Comparison of ENCODE assay signal across 10 mouse cellular contexts in genomic region chr17:56883612-56884011, GRCm38 (mm10). TPM values are rescaled to one million over a fixed set of nuclear protein-coding genes. Genes with fewer than 3 reads are reported as not detected.
DNase-seq lines count a peak whose midpoint lies in the region; ATAC-seq and TF ChIP-seq lines count a peak whose summit lies in the region.
"Had no signal": no experiment of that assay in that cellular context is flagged by ENCODE, and none has a peak within 500 bp of the region (broad histone marks: within the 10 kb centered on the region; RNA-seq: fewer than 3 reads in every experiment).

No protein-coding gene starts in this region.

- H3K4me1 ChIP-seq in hindbrain, embryonic 14.5 days (replicated peaks; ENCODE audit: control insufficient read depth, insufficient read depth, low read length), result no peaks in the 10 kb centered on the region
- no peaks in the 10 kb centered on the region for H3K4me1 ChIP-seq in hindbrain, embryonic 11.5 days (replicated peaks; ENCODE audit: control insufficient read depth, insufficient read depth, low read length)
- peaks cover 6% of the 10 kb centered on the region for H3K4me1 ChIP-seq in heart, postnatal 0 days (ENCODE audit: control insufficient read depth, insufficient read depth)

- no peak overlapping the region for H3K9ac ChIP-seq in hindbrain, embryonic 14.5 days
- no peak overlapping the region for H3K9ac ChIP-seq in hindbrain, embryonic 11.5 days (ENCODE audit: low read depth, low read length)
- H3K9ac ChIP-seq in heart, postnatal 0 days (replicated peaks; ENCODE audit: low read depth, low read length), result no peak overlapping the region

- no peak for TF ChIP-seq CTCF in heart, postnatal 0 days (IDR thresholded peaks at IDR 0.05; ENCODE audit: low read depth)

- 0 out of 2 replicates have a peak, but pooled peaks cover 3% of the 10 kb centered on the region for H3K9me3 ChIP-seq in hindbrain, embryonic 14.5 days (ENCODE audit: control insufficient read depth, low read length)
- H3K9me3 ChIP-seq in hindbrain, embryonic 11.5 days (ENCODE audit: control insufficient read depth, low read length), result no peaks in the 10 kb centered on the region
- H3K9me3 ChIP-seq in heart, postnatal 0 days (replicated peaks; ENCODE audit: control insufficient read depth, low read length), result no peaks in the 10 kb centered on the region; the same call in 1 of the 2 replicates

- DNase-seq in hindbrain, embryonic 14.5 days (ENCODE audit: low spot score), result no peak
- no peak for DNase-seq in hindbrain, embryonic 11.5 days (ENCODE audit: low spot score)
- DNase-seq in MEL-GATA-1-ER (ENCODE audit: extremely low read depth, low read depth), result peak; percentile 73
- no peak for DNase-seq in heart, postnatal 0 days (ENCODE audit: low spot score)
- no peak for DNase-seq in embryo, embryonic 10.5 days (ENCODE audit: low spot score)
- no peak for DNase-seq in gastrocnemius, adult 8-10 months (ENCODE audit: low spot score in 2 of 2)
- DNase-seq in gastrocnemius, postnatal 10 days, result no peak

- 52% methylated on average over 17 of the region's 17 CpGs for WGBS in hindbrain, embryonic 14.5 days
- WGBS in hindbrain, embryonic 11.5 days, result 52% methylated on average over 17 of the region's 17 CpGs
- WGBS in heart, postnatal 0 days, result 20% methylated on average over 17 of the region's 17 CpGs
- WGBS in macrophage (ENCODE audit: missing documents), result 41% methylated on average over 17 of the region's 17 CpGs

- TF ChIP-seq EP300 in heart, postnatal 0 days (IDR thresholded peaks at IDR 0.05; ENCODE audit: low read depth), result no peak

- H3K36me3 ChIP-seq in hindbrain, embryonic 14.5 days (replicated peaks; ENCODE audit: control insufficient read depth, insufficient read depth), result no peaks in the 10 kb centered on the region
- no peaks in the 10 kb centered on the region for H3K36me3 ChIP-seq in hindbrain, embryonic 11.5 days (ENCODE audit: control insufficient read depth, insufficient read depth, low read length)
- no peaks in the 10 kb centered on the region for H3K36me3 ChIP-seq in heart, postnatal 0 days (replicated peaks; ENCODE audit: control insufficient read depth, insufficient read depth, low read length)
- H3K36me3 ChIP-seq in macrophage (ENCODE audit: inconsistent target), result no peaks in the 10 kb centered on the region

- no peak for ATAC-seq in hindbrain, embryonic 14.5 days (ENCODE audit: low FRiP score)
- ATAC-seq in hindbrain, embryonic 11.5 days (ENCODE audit: low FRiP score), result no peak
- peak; percentile 54 for ATAC-seq in heart, postnatal 0 days (ENCODE audit: insufficient read depth, low read depth)
- ATAC-seq: Patski had no signal

- H3K27ac ChIP-seq in hindbrain, embryonic 14.5 days, result no peak overlapping the region
- no peak overlapping the region for H3K27ac ChIP-seq in hindbrain, embryonic 11.5 days (ENCODE audit: low read depth, low read length)
- no peak overlapping the region for H3K27ac ChIP-seq in heart, postnatal 0 days (ENCODE audit: low read depth)
- H3K27ac ChIP-seq in macrophage, result no peak overlapping the region

- peak overlapping the region; percentile 19; the same call in 1 of the 2 replicates for H3K4me2 ChIP-seq in hindbrain, embryonic 14.5 days (replicated peaks)
- H3K4me2 ChIP-seq in hindbrain, embryonic 11.5 days (replicated peaks; ENCODE audit: low read depth, low read length), result no peak overlapping the region
- peak overlapping the region; percentile 50 for H3K4me2 ChIP-seq in heart, postnatal 0 days (ENCODE audit: low read depth, low read length)

- no peaks in the 10 kb centered on the region for H3K79me2 ChIP-seq in macrophage (ENCODE audit: inconsistent target)

- no peak overlapping the region for H3K4me3 ChIP-seq in hindbrain, embryonic 14.5 days (replicated peaks; ENCODE audit: low read length)
- no peak overlapping the region for H3K4me3 ChIP-seq in hindbrain, embryonic 11.5 days (ENCODE audit: low read depth, low read length)
- H3K4me3 ChIP-seq in heart, postnatal 0 days (ENCODE audit: low read depth, low read length), result peak overlapping the region; percentile 14
- peak overlapping the region; percentile 3; the same call in 1 of the 2 replicates for H3K4me3 ChIP-seq in macrophage (ENCODE audit: inconsistent target)

- H3K27me3 ChIP-seq in hindbrain, embryonic 14.5 days (ENCODE audit: control insufficient read depth, insufficient read depth, low read length), result no peaks in the 10 kb centered on the region
- no peaks in the 10 kb centered on the region for H3K27me3 ChIP-seq in hindbrain, embryonic 11.5 days (ENCODE audit: control insufficient read depth, insufficient read depth, low read length)
- no peaks in the 10 kb centered on the region for H3K27me3 ChIP-seq in heart, postnatal 0 days (ENCODE audit: control insufficient read depth, insufficient read depth, low read length)
- H3K27me3 ChIP-seq: Patski had no signal

RNA-seq across cellular contexts. Expression of gene 1700061G19Rik, which starts 8.3 kb away (rescaled TPM):
- 0.31 and 0.41 TPM in 2 replicates for polyA plus RNA-seq in hindbrain, embryonic 14.5 days (2014; fragmentation: Nextera tagmentation; extraction: Ambion mirVana)
- polyA plus RNA-seq in hindbrain, embryonic 11.5 days (2014; fragmentation: Nextera tagmentation; extraction: Ambion mirVana), result 0.25 and 0.26 TPM in 2 replicates
- total RNA-seq in heart, postnatal 0 days (2014; rRNA removed; ENCODE audit: low replicate concordance), result not detected in 2 replicates
- 0.36 TPM in 2 replicates for polyA plus RNA-seq in heart, postnatal 0 days (2015; fragmentation: Nextera tagmentation; extraction: Ambion mirVana)
- not detected for total RNA-seq in macrophage (2018; cell fraction: chromatin; rRNA removed)
- under 1 TPM in 20 of 26 experiments, not detected in 6; 0.03 to 0.15 (median 0.07) TPM for total RNA-seq in macrophage (2018; cell fraction: cytosol; rRNA removed)
- total RNA-seq in macrophage (2018; cell fraction: nucleus; rRNA removed), result under 1 TPM in 2 of 26 experiments, not detected in 24; 0.17 to 0.25 TPM
- polyA plus RNA-seq in macrophage (2018), result 0.07 TPM in 1 of 3 replicates, not detected in the others
- total RNA-seq in gastrocnemius, adult 8-10 months (2022), result not detected
- under 1 TPM in 1 of 2 experiments, not detected in 1; 0.11 TPM for total RNA-seq in gastrocnemius, postnatal 10 days (2021)
- polyA plus RNA-seq: Patski had no signal

RNA-seq across cellular contexts. Expression of gene Acsbg2, which starts 9.4 kb away (rescaled TPM):
- not detected in 2 replicates for polyA plus RNA-seq in hindbrain, embryonic 14.5 days (2014; fragmentation: Nextera tagmentation; extraction: Ambion mirVana)
- not detected in 2 replicates for polyA plus RNA-seq in hindbrain, embryonic 11.5 days (2014; fragmentation: Nextera tagmentation; extraction: Ambion mirVana)
- total RNA-seq in heart, postnatal 0 days (2014; rRNA removed; ENCODE audit: low replicate concordance), result not detected in 2 replicates
- polyA plus RNA-seq in heart, postnatal 0 days (2015; fragmentation: Nextera tagmentation; extraction: Ambion mirVana), result 0.04 TPM in 1 of 2 replicates, not detected in the other
- not detected for total RNA-seq in macrophage (2018; cell fraction: chromatin; rRNA removed)
- total RNA-seq in macrophage (2018; cell fraction: cytosol; rRNA removed), result not detected
- not detected for total RNA-seq in macrophage (2018; cell fraction: nucleus; rRNA removed)
- not detected in 3 replicates for polyA plus RNA-seq in macrophage (2018)
- total RNA-seq in gastrocnemius, adult 8-10 months (2022), result not detected
- not detected for total RNA-seq in gastrocnemius, postnatal 10 days (2021)
- polyA plus RNA-seq: large intestine, adult 2 months; Patski had no signal

RNA-seq across cellular contexts. Expression of gene Mllt1, which starts 51.6 kb away (rescaled TPM):
- polyA plus RNA-seq in hindbrain, embryonic 14.5 days (2014; fragmentation: Nextera tagmentation; extraction: Ambion mirVana), result 50.1 and 53.2 TPM in 2 replicates
- 26.0 and 32.2 TPM in 2 replicates for polyA plus RNA-seq in hindbrain, embryonic 11.5 days (2014; fragmentation: Nextera tagmentation; extraction: Ambion mirVana)
- total RNA-seq in heart, postnatal 0 days (2014; rRNA removed; ENCODE audit: low replicate concordance), result 29.8 and 48.5 TPM in 2 replicates
- polyA plus RNA-seq in heart, postnatal 0 days (2015; fragmentation: Nextera tagmentation; extraction: Ambion mirVana), result 14.4 and 15.3 TPM in 2 replicates
- total RNA-seq in macrophage (2018; cell fraction: chromatin; rRNA removed), result 10 to 100 TPM in 24 of 26 experiments, 1 to 10 TPM in 2; 8.0 to 38.7 (median 24.4) TPM
- 10 to 100 TPM; 11.8 to 18.4 (median 16.1) TPM for total RNA-seq in macrophage (2018; cell fraction: cytosol; rRNA removed)
- total RNA-seq in macrophage (2018; cell fraction: nucleus; rRNA removed), result 10 to 100 TPM in 23 of 26 experiments, 1 to 10 TPM in 3; 9.1 to 24.6 (median 16.5) TPM
- polyA plus RNA-seq in macrophage (2018), result 12.6 to 16.0 TPM (median 13.0 TPM) in 3 replicates
- total RNA-seq in gastrocnemius, adult 8-10 months (2022), result 10 to 100 TPM; 19.5 to 24.2 (median 21.8) TPM
- 10 to 100 TPM; 15.5 to 23.1 TPM for total RNA-seq in gastrocnemius, postnatal 10 days (2021)

RNA-seq across cellular contexts. Expression of gene Rfx2, which starts 52.8 kb away (rescaled TPM):
- 3.3 and 4.3 TPM in 2 replicates for polyA plus RNA-seq in hindbrain, embryonic 14.5 days (2014; fragmentation: Nextera tagmentation; extraction: Ambion mirVana)
- 6.4 and 6.7 TPM in 2 replicates for polyA plus RNA-seq in hindbrain, embryonic 11.5 days (2014; fragmentation: Nextera tagmentation; extraction: Ambion mirVana)
- 7.0 and 17.9 TPM in 2 replicates for total RNA-seq in heart, postnatal 0 days (2014; rRNA removed; ENCODE audit: low replicate concordance)
- polyA plus RNA-seq in heart, postnatal 0 days (2015; fragmentation: Nextera tagmentation; extraction: Ambion mirVana), result 2.6 and 3.5 TPM in 2 replicates
- 1 to 10 TPM in 1 of 26 experiments, under 1 TPM in 11, not detected in 14; 0.20 to 1.1 (median 0.41) TPM for total RNA-seq in macrophage (2018; cell fraction: chromatin; rRNA removed)
- total RNA-seq in macrophage (2018; cell fraction: cytosol; rRNA removed), result under 1 TPM in 24 of 26 experiments, not detected in 2; 0.03 to 0.17 (median 0.09) TPM
- 1 to 10 TPM in 2 of 26 experiments, under 1 TPM in 14, not detected in 10; 0.12 to 1.5 (median 0.33) TPM for total RNA-seq in macrophage (2018; cell fraction: nucleus; rRNA removed)
- 0.11 TPM in 2 of 3 replicates, not detected in the other for polyA plus RNA-seq in macrophage (2018)
- 1 to 10 TPM; 1.8 to 3.6 (median 2.5) TPM for total RNA-seq in gastrocnemius, adult 8-10 months (2022)
- total RNA-seq in gastrocnemius, postnatal 10 days (2021), result 1 to 10 TPM; 2.6 to 5.5 TPM

Comparison
In these comparisons a context has a peak if more than half of its experiments do, and no peak if none do; other contexts are left out.
1. H3K4me3 ChIP-seq: peak in heart, postnatal 0 days (single experiment) and macrophage (single experiment); none in hindbrain, embryonic 14.5 days (single experiment) and hindbrain, embryonic 11.5 days (single experiment).